Mouse (Mus musculus) regulatory T cell (primary cell): Measurements from ENCODE around the gene Prkaa2.
"Not testable (repeated sequence)": the region's sequence is repeated elsewhere in the genome, so short reads cannot be mapped to it uniquely, and the experiment has no call there.

Experiments used
- in situ Hi-C: fragments of 300-600 bp; cut with MboI, MseI; formaldehyde crosslinking; loops from one replicate; pipeline ENCODE4 v1.15.1; 2025; ENCODE audit warnings: high pct_unique_total_duplicates

Gene Prkaa2

GRCm38 (mm10) chr4:105027278-105027677 lies 82.4 kb downstream of the Prkaa2 start:
- in situ Hi-C loops, result no loop called here

- in situ Hi-C loops, result no loop called here
Observed at GRCm38 (mm10) chr4:105016006-105016613, 93.6 kb downstream of the Prkaa2 start.

- in situ Hi-C loops, result no loop called here
Observed at GRCm38 (mm10) chr4:105015496-105015895, 94.2 kb downstream of the Prkaa2 start.

- in situ Hi-C loops, result no loop called here
Observed at GRCm38 (mm10) chr4:105013718-105014117, 96.0 kb downstream of the Prkaa2 start.

GRCm38 (mm10) chr4:105007360-105008018 lies 102.2 kb downstream of the Prkaa2 start:
- in situ Hi-C loops, result no loop called here

- in situ Hi-C loops, result not testable (repeated sequence)
Observed at GRCm38 (mm10) chr4:105004649-105005048, 105.0 kb downstream of the Prkaa2 start.

GRCm38 (mm10) chr4:105004135-105004534 lies 105.6 kb downstream of the Prkaa2 start:
- in situ Hi-C loops, result no loop called here

- in situ Hi-C loops, result no loop called here
Observed at GRCm38 (mm10) chr4:105001736-105002135, 108.0 kb downstream of the Prkaa2 start.

GRCm38 (mm10) chr4:104999702-105000101 lies 110.0 kb downstream of the Prkaa2 start:
- in situ Hi-C loops, result no loop called here

GRCm38 (mm10) chr4:104993140-104993874 lies 116.4 kb downstream of the Prkaa2 start:
- in situ Hi-C loops, result no loop called here

- in situ Hi-C loops, result no loop called here
Observed at GRCm38 (mm10) chr4:104992271-104992670, 117.4 kb downstream of the Prkaa2 start.

- in situ Hi-C loops, result no loop called here
Observed at GRCm38 (mm10) chr4:104990686-104991085, 119.0 kb downstream of the Prkaa2 start.

GRCm38 (mm10) chr4:104990016-104990415 lies 119.7 kb downstream of the Prkaa2 start:
- in situ Hi-C loops, result no loop called here

GRCm38 (mm10) chr4:104988709-104989108 lies 121.0 kb downstream of the Prkaa2 start:
- in situ Hi-C loops, result no loop called here

GRCm38 (mm10) chr4:104988102-104988501 lies 121.6 kb downstream of the Prkaa2 start:
- in situ Hi-C loops, result no loop called here

- in situ Hi-C loops, result no loop called here
Observed at GRCm38 (mm10) chr4:104987631-104988030, 122.1 kb downstream of the Prkaa2 start.

- in situ Hi-C loops, result no loop called here
Observed at GRCm38 (mm10) chr4:104985960-104986632, 123.6 kb downstream of the Prkaa2 start.
